Mouse (Mus musculus) 3134 (cell line): ENCODE results near the gene Myo5c.
A peak's percentile ranks its signal among the peaks of the same experiment; 100 is the strongest.

Experiments used
- DNase-seq: peaks from one replicate; pipeline ENCODE4 v3.0.0-alpha.2; 2011; ENCODE audit warnings: low spot score; ENCODE audit not compliant: insufficient read length; ENCODE audit errors: extremely low read depth

The Myo5c gene

DNA sequence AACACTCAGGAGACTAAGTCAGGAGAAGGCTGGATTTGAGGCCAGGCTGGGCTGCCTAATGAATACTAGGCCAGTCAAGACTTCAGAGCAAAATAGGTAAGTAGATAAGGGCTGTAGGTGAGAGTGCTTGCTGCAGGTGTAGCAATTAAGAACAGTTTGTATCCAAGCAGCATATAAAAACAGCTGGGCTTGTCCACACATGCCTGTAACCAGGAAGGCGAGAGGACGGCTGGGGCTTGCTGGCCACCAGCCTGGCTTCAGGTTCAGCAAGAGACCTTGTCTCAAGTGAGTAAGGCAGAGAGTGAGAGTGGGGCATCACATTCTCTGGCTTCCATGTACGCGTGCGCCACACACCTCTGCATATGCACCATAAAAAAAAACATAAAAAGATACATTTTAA lies 42.7 kb downstream of the Myo5c start:
- no peak for DNase-seq

DNA sequence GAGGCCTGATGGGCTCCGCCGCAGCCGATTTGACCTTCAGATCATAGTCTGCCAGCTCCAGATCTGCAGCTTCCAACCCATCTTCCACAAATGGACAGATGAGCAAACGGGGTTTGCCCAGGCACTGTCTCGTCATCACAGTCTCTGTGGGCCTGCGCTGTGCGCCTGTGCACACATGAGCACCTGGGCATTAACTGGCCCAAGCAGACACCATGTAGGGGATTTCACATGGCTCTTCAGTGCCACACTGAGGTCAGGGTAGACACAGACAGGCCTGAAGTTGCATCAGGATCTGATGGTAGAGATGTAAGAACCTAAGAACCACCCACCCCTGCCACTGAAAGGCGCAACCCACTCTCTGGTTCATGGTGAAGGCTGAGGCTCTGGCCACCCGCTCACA lies 43.2 kb downstream of the Myo5c start:
- no peak for DNase-seq

DNA sequence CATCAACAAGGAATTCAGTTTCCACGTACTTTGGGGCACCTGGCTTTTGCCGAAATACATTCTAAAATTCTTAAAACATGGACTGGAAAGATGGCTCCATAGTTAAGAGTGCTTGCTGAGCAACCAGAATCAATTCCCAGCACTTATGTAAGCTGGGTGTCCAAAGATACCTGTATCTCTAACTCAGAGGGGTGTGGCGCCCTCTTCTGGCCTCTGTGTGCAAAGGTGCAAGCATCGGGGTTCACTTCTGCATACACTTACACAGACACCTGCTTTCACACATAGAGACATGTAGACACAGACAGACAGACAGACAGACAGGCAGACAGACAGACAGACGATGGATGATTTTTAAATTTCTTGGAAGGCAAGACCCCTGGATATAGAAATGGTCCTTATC lies 49.0 kb downstream of the Myo5c start:
- no peak for DNase-seq

DNA sequence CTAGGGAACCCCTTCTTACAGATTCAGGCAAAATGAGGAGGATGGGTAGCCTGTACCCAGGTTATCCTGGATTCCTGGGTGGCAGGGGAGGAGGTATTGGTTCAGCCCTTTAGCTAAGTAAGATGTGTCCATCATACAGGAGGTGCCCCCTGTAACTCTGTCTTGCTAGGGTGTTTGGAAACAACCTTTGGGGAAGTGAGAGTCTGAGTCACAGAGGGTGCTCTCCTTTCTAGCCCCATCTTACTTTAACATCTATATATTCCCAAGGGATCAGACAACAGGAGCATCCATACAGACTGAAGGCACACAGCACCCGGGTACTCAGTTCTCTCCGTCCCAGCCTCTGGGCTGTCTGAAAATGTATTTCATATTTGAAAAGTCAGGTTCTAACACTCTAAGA lies 50.4 kb downstream of the Myo5c start:
- no peak for DNase-seq

- DNase-seq = peak; percentile 43
These were observed 51.0 kb downstream of the Myo5c start for GRCm38 (mm10) chr9:75282830-75283229.

GRCm38 (mm10) chr9:75283636-75284035 lies 51.8 kb downstream of the Myo5c start:
- no peak for DNase-seq

DNA sequence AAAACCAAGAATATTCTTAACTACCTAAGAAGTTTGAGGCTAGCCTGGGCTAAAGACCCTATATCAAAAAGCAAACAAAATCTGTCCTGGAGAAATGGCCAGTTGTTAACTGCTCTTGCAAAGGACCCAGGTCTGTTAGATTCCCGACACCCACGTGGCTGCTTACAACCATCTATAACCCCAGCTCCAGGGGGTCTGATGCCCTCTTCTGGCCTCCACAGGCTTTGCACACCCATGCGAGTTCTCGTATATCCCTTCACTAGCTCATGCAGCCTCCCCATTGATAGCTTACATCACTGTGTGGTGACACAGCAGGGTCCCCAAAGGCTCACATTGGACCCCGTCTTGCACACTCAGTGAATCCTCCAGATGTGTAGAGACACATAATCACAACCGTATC lies 53.5 kb downstream of the Myo5c start:
- no peak for DNase-seq

DNA sequence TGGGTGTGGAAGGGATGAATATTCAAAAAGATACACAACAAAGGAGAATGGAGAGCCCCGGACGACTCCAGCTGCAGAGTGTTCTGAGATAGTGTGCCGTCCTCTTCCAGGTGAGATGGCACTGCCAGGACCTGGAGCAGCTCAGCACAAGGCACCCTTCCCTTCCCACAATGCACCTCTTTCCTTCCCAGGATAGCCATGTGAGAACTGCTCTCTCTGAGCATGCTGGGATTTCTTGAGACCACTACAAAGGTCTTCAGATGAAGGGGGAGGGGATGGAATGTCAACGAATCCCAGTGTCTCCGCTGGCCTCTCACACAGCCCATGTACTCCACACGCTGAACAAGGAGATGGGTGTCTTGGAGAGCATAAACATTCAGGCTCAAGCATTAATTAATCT lies 55.8 kb downstream of the Myo5c start:
- DNase-seq = no peak

DNA sequence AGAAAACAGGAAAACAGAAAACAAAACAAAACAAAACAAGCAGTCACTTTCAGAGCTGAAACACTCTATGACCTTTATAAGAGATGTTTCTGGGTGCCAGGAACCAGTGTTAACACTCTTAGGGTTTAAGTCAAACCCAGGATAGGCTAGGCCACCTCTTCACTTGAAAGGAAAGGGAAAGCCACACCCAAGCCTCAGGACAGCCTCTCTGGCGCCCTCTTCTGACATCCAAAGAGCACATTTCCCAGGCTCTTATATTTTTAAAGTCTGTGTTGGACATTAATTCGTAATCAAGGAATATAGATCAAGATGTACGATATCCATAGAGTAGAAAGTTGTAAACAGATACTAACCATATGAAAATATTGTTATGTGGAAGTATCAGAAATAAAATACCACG lies 57.7 kb downstream of the Myo5c start:
- DNase-seq = no peak

GRCm38 (mm10) chr9:75299342-75299741 lies 67.5 kb downstream of the Myo5c start:
- no peak for DNase-seq

- DNase-seq = no peak
These were observed 71.2 kb downstream of the Myo5c start for GRCm38 (mm10) chr9:75303033-75303432.

- DNase-seq = no peak
These were observed 72.0 kb downstream of the Myo5c start for GRCm38 (mm10) chr9:75303701-75304261.

- no peak for DNase-seq
These were observed 72.5 kb downstream of the Myo5c start for GRCm38 (mm10) chr9:75304286-75304685.

DNA sequence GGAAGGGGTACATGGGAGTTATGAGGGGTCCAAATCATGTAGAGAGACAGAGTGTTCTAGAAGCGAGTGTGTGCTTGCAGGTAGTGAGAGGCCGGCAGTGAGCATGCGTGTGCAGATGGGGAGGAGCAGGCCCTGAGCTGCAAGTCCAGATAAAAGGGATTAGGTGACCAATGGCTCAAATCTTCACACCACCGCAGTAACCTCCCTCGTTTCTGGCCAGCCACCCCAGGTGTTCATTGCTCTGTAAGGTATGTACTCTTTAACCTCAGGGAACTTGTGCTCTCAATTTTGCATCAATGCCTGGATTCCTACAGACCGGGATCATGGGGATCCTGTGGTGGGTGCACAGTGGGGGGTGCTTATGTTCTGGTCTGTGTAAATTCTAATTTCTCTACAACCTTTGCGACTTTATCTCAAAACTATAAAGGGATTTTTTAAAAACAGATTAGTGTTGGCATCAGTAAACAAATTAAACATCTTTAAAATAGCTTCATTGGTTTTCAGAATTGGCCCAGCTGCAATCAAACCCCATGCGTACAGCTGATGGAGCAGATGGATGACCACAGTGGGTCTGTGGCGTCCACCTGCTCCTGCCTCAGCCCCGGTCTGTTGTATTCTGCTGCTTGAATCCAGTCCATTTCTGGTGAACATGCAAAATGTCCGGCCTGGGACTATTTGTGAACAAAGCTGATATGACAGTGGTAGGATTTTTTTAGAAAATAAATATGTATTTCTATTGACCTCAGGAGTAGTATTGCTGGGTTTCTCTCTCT lies 74.5 kb downstream of the Myo5c start, which contains the start of gene Gnb5:
Gene Gnb5, plus strand, starts transcription at position 163 of the 773 bp plus-strand sequence.
- no peak for DNase-seq

GRCm38 (mm10) chr9:75307015-75307414 lies 75.2 kb downstream of the Myo5c start:
- no peak for DNase-seq

- DNase-seq = no peak
These were observed 76.8 kb downstream of the Myo5c start for GRCm38 (mm10) chr9:75308621-75309020.

DNA sequence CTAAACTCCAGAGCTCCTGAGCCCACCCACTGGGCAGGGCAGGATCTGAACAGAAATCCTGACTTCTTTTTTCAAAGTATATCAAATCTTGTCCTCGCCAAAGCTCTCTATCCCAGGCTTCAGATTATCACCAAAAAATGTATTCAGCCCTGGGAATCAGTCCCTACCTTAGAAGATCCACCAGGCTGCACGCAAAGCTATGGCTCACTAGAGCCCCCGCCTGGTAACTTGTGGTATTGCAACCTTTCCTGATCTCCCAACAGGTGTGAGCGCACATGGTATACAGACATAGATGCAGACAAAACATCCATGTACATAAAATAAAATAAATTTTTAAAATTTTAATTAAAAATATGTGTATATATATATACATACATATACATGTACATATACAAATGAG lies 80.2 kb downstream of the Myo5c start:
- no peak for DNase-seq

DNA sequence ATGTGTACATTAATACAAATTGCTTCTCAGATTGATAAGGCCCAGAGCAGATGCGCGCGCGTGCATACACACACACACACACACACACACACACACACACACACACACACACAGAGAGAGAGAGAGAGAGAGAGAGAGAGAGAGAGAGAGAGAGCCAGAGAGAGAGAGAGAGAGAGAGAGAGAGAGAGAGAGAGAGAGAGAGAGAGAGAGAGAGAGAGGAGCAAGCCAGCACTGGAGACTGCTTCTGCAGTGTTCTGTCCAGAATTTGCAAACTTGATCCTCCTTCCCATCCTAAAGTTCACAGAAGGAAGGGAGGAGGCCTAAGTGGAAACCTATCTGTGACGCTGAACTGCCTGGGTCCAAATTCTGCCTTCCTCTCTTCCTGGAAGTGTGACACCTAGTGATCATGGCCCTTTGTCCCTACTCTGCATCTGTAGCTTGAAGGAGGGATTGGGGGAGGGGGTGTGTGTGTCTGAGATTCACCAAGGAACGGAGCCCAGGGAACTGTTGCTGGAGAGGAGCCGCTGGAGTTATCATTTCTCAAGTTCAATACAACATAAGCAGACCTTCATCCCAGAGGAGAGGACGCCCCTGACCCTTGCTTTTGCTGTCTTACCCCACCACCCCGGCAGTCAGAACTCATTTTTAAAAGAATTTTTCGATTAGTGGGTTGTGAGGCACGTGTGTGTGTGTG lies 81.5 kb downstream of the Myo5c start:
- DNase-seq = peak; percentile 14

DNA sequence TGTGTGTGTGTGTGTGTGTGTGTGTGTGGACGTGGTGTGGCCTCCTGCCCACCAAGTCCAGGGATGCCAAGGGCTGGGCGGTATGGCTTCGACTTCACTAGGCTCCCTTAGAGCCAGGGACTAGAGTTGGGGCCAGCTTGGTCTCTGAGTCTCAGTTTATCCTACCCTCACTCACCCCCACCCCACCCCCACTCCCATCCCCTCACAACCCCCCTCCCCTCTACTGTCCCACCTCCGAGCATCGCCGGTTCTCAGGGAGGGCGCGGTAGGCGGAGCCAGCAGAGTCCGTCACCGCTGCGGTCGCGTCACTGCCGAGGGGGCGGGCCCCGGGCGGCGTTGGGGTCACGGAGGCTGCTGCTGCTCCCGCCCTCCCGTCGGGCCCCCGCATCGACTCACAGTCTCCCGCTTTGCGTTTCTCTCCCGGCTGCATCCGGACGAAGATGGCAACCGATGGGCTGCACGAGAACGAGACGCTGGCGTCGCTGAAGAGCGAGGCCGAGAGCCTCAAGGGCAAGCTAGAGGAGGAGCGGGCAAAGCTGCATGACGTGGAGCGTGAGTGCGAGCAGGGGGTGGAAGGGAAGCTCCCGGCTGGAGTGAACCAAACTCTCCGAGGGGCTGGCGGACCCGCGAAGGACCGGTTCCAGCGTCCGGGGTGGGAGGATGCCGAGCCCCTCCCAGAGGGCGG lies 82.2 kb downstream of the Myo5c start:
- DNase-seq = peak; percentile 85

- no peak for DNase-seq
These were observed 82.8 kb downstream of the Myo5c start for GRCm38 (mm10) chr9:75314517-75315105.

DNA sequence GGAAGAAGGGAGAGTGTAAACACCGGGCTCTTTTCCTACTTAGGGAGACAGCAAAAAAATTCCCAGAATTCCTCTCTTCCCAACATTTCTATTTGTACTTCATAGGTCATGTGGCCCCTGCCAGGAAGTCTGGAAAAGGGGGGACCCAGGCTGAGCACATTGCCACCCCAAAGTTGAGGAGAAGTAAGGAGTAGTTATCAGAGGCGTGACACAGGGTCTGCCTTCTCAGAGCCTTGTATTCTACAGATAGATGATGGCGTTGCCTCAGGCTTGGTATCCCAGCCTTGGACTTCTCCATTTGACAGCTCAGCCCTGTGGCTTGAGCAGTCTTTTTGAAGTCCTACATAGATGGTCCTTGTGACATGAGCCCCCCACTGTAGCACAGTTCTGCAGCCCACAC lies 83.4 kb downstream of the Myo5c start:
- DNase-seq = no peak
